Mouse (Mus musculus): ENCODE results near the gene Ttc23.

DNA sequence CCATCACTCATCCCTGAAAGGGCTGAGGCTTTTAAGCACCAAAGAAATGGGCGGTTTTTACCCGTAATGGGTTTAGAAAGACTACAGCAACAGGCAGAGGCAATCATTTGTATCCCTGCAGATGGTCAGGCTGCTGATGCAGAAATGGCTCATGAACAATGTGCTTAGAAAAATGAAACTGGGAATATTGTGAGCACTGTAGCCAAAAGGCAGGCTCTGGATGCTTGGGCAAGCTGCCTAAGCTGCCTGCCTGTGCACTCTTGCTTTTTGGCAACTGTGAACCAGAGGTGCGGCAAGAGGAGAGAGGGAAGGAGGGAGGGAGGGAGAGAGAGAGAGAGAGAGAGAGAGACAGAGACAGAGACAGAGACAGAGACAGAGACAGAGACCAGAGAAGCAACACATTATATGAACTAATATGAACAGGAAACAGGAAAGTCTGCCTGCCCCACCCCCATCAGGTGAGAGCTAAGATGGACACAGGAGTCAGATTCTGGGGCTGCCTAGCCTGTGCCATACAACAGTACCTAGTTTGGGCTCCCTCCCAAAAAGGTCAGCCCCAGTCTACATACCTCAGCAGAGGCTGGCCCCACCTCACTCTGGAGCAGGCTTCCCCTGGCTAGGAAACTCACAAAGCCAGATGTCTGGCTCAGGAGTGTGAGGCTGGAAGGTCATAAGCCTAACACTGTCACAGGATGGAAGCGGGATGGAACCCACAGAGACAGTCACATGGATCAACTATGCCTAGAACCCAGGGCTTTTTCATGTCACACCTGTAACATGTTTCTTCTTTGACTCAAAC is 102.4 kb downstream of the Ttc23 start:
- TF ChIP-seq CTCF (conservative IDR thresholded peaks at IDR 0.05; ENCODE audit: insufficient read depth, insufficient read length, low read depth, low read length) (no peak), POLR2A (IDR thresholded peaks at IDR 0.05; ENCODE audit: low read depth, low read length) (no peak)
